Mouse (Mus musculus): ENCODE measurements around the gene Spag7.

- TF ChIP-seq CTCF (IDR thresholded peaks at IDR 0.05; ENCODE audit: low read depth), result peak; percentile 55
- TF ChIP-seq EP300 (IDR thresholded peaks at IDR 0.05; ENCODE audit: low read depth), result no peak
Observed at GRCm38 (mm10) chr11:70623053-70623742, 46.0 kb downstream of the Spag7 start.

Data from liver, embryonic 14.5 days (tissue).